Mouse (Mus musculus): Measurements from ENCODE around the gene Olfr624.
"Not testable (repeated sequence)": the region's sequence is repeated elsewhere in the genome, so short reads cannot be mapped to it uniquely, and the experiment has no call there.

The Olfr624 gene

GRCm38 (mm10) chr7:103671091-103671490, at the start of gene Olfr624:
TSS of gene Olfr624 (minus strand) at chr7:103671191.
- DNase-seq, result no peak

GRCm38 (mm10) chr7:103716398-103716797, 45.4 kb upstream of the Olfr624 start:
- not testable (repeated sequence) for DNase-seq

- no peak for DNase-seq
Measured at GRCm38 (mm10) chr7:103714371-103714770, 43.4 kb upstream of the Olfr624 start, which contains the start of gene Olfr243. TSS of gene Olfr243 (plus strand) at chr7:103714671.

DNA sequence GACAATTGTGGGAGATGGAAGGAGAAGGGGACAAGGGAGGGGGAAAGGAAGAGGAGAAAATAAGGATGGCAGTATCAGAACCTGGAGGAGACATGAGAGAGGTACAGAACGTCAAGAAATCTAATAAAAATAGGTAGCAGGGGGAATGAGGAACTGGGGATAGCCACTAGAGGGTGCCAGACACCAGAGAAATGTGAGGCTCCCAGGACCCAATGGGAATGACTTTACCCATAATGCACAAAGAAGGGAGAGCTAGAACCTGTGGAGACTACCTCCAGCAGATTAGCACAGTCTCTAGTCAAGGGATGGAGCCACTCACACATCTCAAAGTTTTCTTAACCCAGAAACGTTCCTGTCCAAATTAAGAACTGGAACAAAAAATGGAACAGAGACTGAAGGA, 41.0 kb upstream of the Olfr624 start:
- DNase-seq, result no peak

GRCm38 (mm10) chr7:103699469-103699868, 28.5 kb upstream of the Olfr624 start:
- DNase-seq, result no peak

DNA sequence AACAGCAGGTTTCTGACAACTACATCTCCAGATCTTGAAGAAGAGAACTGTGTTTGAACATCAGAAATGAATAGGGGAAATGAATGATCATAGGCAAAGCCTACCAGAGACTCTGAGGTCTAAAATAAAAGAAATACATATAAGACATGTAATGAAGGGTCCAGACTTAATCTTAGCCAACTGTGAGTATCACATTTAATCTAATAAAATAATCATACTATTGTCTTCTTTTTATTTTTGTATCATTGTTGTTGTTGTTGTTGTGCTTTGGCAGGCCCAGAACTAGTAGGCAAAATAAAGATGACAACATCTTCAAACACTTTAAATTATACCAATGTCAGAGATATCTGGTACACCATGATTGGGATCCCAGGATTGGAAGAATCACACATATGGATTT, 11.4 kb upstream of the Olfr624 start, which contains the start of gene Olfr625-ps1:
Gene Olfr625-ps1, plus strand, starts transcription at position 301 of the 400 bp plus-strand sequence.
- no peak for DNase-seq

DNA sequence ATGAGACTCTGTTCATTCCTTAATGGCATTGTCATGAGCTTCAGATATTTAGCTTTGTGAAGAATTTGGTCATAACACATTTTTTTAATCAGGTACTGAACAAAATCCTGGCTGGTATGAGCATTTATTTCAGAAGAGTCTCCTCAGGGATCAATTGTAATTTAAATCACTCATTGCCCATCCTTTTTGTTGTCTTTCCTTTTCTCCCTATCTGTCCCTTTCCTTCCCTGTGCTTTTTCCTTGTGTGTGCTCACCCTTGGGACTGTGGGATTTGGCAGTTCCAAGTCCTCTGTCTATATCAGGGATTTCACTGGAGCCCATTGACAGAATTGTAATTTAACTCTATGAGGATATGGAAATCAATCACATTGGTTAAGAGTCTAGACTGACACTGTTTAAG, 7.4 kb downstream of the Olfr624 start, which contains the start of gene Olfr623:
Gene Olfr623, minus strand, starts transcription at position 101 of the 400 bp plus-strand sequence.
- DNase-seq, result no peak

GRCm38 (mm10) chr7:103644070-103644469, 26.9 kb downstream of the Olfr624 start:
- DNase-seq, result no peak

GRCm38 (mm10) chr7:103642602-103643001, 28.4 kb downstream of the Olfr624 start, which contains the start of gene Olfr622:
TSS of gene Olfr622 (minus strand) at chr7:103642702.
- no peak for DNase-seq

DNA sequence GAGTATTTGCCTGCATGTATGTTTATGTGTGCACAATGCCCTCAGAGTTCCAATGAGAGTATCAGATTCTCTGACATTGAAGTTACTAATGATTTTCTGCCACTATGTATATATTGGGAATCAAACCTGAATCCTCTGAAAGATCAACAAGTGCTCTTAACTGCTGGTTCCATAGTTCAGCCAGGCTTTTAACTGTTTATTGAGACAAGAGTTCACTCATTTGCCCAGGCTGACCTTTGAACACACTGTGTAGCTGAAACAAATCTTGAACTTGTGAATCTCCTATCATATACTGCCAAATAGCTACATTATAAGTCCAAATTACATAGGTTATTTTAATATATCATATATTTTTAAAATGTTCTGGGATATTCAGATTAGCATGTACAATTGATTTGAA, 34.2 kb downstream of the Olfr624 start:
- DNase-seq, result no peak
